Mouse (Mus musculus): ENCODE measurements around the gene Cyyr1. TPM values are rescaled to one million over a fixed set of nuclear protein-coding genes. Genes with fewer than 3 reads are reported as not detected.

The Cyyr1 gene
- polyA plus RNA-seq, 1 experiment from 2014 or later: 0.53 TPM

GRCm38 (mm10) chr16:85536075-85536474 lies 17.1 kb downstream of the Cyyr1 start:
- Histone ChIP-seq H3K4me2 (no peak overlapping the region), H3K36me3 (no peaks in the 10 kb centered on the region), H3K4me3 (replicated peaks) (no peak overlapping the region), H3K9me3 (replicated peaks) (no peaks in the 10 kb centered on the region), H3K9ac (no peak overlapping the region), H3K27ac (no peak overlapping the region), H3K4me1 (replicated peaks) (no peaks in the 10 kb centered on the region), H3K27me3 (no peaks in the 10 kb centered on the region)
- DNase-seq: no peak
- WGBS (ENCODE audit: insufficient replicate concordance): 79% methylated on average over 8 of the region's 8 CpGs
- ATAC-seq (ENCODE audit: low read depth): no peak

- Histone ChIP-seq H3K4me3 (replicated peaks) (no peak overlapping the region), H3K4me1 (replicated peaks) (no peaks in the 10 kb centered on the region), H3K4me2 (no peak overlapping the region), H3K9me3 (replicated peaks) (no peaks in the 10 kb centered on the region), H3K27me3 (no peaks in the 10 kb centered on the region), H3K27ac (no peak overlapping the region), H3K36me3 (no peaks in the 10 kb centered on the region), H3K9ac (no peak overlapping the region)
- 65% methylated on average over 12 of the region's 12 CpGs for WGBS (ENCODE audit: insufficient replicate concordance)
- DNase-seq (no peak), ATAC-seq (ENCODE audit: low read depth) (no peak)
These were observed 25.2 kb downstream of the Cyyr1 start for GRCm38 (mm10) chr16:85527743-85528620.

- DNase-seq (no peak), ATAC-seq (ENCODE audit: low read depth) (no peak)
- no peaks in the 10 kb centered on the region for H3K4me1 ChIP-seq (replicated peaks)
- no peak overlapping the region for H3K4me2 ChIP-seq
- no peaks in the 10 kb centered on the region for H3K36me3 ChIP-seq
- 67% methylated on average over 8 of the region's 8 CpGs for WGBS (ENCODE audit: insufficient replicate concordance)
- H3K27ac ChIP-seq: no peak overlapping the region
- no peaks in the 10 kb centered on the region for H3K9me3 ChIP-seq (replicated peaks)
- no peaks in the 10 kb centered on the region for H3K27me3 ChIP-seq
- H3K9ac ChIP-seq: no peak overlapping the region
- no peak overlapping the region for H3K4me3 ChIP-seq (replicated peaks)
These were observed 28.6 kb downstream of the Cyyr1 start for GRCm38 (mm10) chr16:85524589-85524988.

- DNase-seq: no peak
- H3K9ac ChIP-seq: no peak overlapping the region
- no peaks in the 10 kb centered on the region for H3K27me3 ChIP-seq
- no peaks in the 10 kb centered on the region for H3K36me3 ChIP-seq
- no peak overlapping the region for H3K4me2 ChIP-seq
- no peaks in the 10 kb centered on the region for H3K4me1 ChIP-seq (replicated peaks)
- WGBS (ENCODE audit: insufficient replicate concordance): 65% methylated on average over 6 of the region's 6 CpGs
- H3K9me3 ChIP-seq (replicated peaks): no peaks in the 10 kb centered on the region
- no peak overlapping the region for H3K4me3 ChIP-seq (replicated peaks)
- ATAC-seq (ENCODE audit: low read depth): no peak
- no peak overlapping the region for H3K27ac ChIP-seq
These were observed 45.9 kb downstream of the Cyyr1 start for GRCm38 (mm10) chr16:85507264-85507663.

GRCm38 (mm10) chr16:85505108-85505507 lies 48.1 kb downstream of the Cyyr1 start:
- no peaks in the 10 kb centered on the region for H3K36me3 ChIP-seq
- no peak overlapping the region for H3K9ac ChIP-seq
- ATAC-seq (ENCODE audit: low read depth): no peak
- H3K9me3 ChIP-seq (replicated peaks): no peaks in the 10 kb centered on the region
- 48% methylated on average over 3 of the region's 3 CpGs for WGBS (ENCODE audit: insufficient replicate concordance)
- DNase-seq: no peak
- H3K27me3 ChIP-seq: no peaks in the 10 kb centered on the region
- H3K4me3 ChIP-seq (replicated peaks): no peak overlapping the region
- no peak overlapping the region for H3K27ac ChIP-seq
- no peaks in the 10 kb centered on the region for H3K4me1 ChIP-seq (replicated peaks)
- H3K4me2 ChIP-seq: no peak overlapping the region

- Histone ChIP-seq H3K9ac (no peak overlapping the region), H3K9me3 (replicated peaks) (no peaks in the 10 kb centered on the region), H3K4me3 (replicated peaks) (no peak overlapping the region), H3K4me2 (no peak overlapping the region), H3K27me3 (no peaks in the 10 kb centered on the region), H3K36me3 (no peaks in the 10 kb centered on the region), H3K27ac (no peak overlapping the region), H3K4me1 (replicated peaks) (no peaks in the 10 kb centered on the region)
- DNase-seq (no peak), ATAC-seq (ENCODE audit: low read depth) (no peak)
- 61% methylated on average over 5 of the region's 5 CpGs for WGBS (ENCODE audit: insufficient replicate concordance)
These were observed 49.8 kb downstream of the Cyyr1 start for GRCm38 (mm10) chr16:85503416-85503815.

- no peak for ATAC-seq (ENCODE audit: low read depth)
- Histone ChIP-seq H3K4me2 (no peak overlapping the region), H3K4me3 (replicated peaks) (no peak overlapping the region), H3K27ac (no peak overlapping the region), H3K36me3 (no peaks in the 10 kb centered on the region), H3K4me1 (replicated peaks) (no peaks in the 10 kb centered on the region), H3K9ac (no peak overlapping the region), H3K27me3 (no peaks in the 10 kb centered on the region), H3K9me3 (replicated peaks) (no peaks in the 10 kb centered on the region)
- 69% methylated on average over 2 of the region's 2 CpGs for WGBS (ENCODE audit: insufficient replicate concordance)
- no peak for DNase-seq
These were observed 57.4 kb downstream of the Cyyr1 start for GRCm38 (mm10) chr16:85495837-85496236.

- WGBS (ENCODE audit: insufficient replicate concordance): 55% methylated on average over 5 of the region's 5 CpGs
- no peaks in the 10 kb centered on the region for H3K9me3 ChIP-seq (replicated peaks)
- no peak overlapping the region for H3K4me2 ChIP-seq
- DNase-seq: no peak
- H3K36me3 ChIP-seq: no peaks in the 10 kb centered on the region
- H3K27me3 ChIP-seq: no peaks in the 10 kb centered on the region
- H3K9ac ChIP-seq: no peak overlapping the region
- H3K4me1 ChIP-seq (replicated peaks): no peaks in the 10 kb centered on the region
- no peak for ATAC-seq (ENCODE audit: low read depth)
- no peak overlapping the region for H3K27ac ChIP-seq
- H3K4me3 ChIP-seq (replicated peaks): no peak overlapping the region
These were observed 65.0 kb downstream of the Cyyr1 start for GRCm38 (mm10) chr16:85488105-85488607.

GRCm38 (mm10) chr16:85487266-85487665 lies 65.9 kb downstream of the Cyyr1 start:
- 74% methylated on average over 7 of the region's 7 CpGs for WGBS (ENCODE audit: insufficient replicate concordance)
- H3K36me3 ChIP-seq: no peaks in the 10 kb centered on the region

GRCm38 (mm10) chr16:85484557-85484956 lies 68.6 kb downstream of the Cyyr1 start:
- no peak overlapping the region for H3K4me2 ChIP-seq
- H3K9me3 ChIP-seq (replicated peaks): no peaks in the 10 kb centered on the region
- H3K27me3 ChIP-seq: no peaks in the 10 kb centered on the region
- no peak overlapping the region for H3K4me3 ChIP-seq (replicated peaks)
- H3K4me1 ChIP-seq (replicated peaks): no peaks in the 10 kb centered on the region
- DNase-seq: no peak
- no peaks in the 10 kb centered on the region for H3K36me3 ChIP-seq
- WGBS (ENCODE audit: insufficient replicate concordance): 71% methylated on average over 4 of the region's 4 CpGs
- H3K9ac ChIP-seq: no peak overlapping the region
- no peak for ATAC-seq (ENCODE audit: low read depth)
- no peak overlapping the region for H3K27ac ChIP-seq

More at GRCm38 (mm10) chr16:85487266-85487665, 65.9 kb downstream of the Cyyr1 start:
- no peak overlapping the region for H3K27ac ChIP-seq
- no peaks in the 10 kb centered on the region for H3K9me3 ChIP-seq (replicated peaks)
- no peaks in the 10 kb centered on the region for H3K27me3 ChIP-seq
- ATAC-seq (ENCODE audit: low read depth): no peak
- H3K4me3 ChIP-seq (replicated peaks): no peak overlapping the region
- H3K4me1 ChIP-seq (replicated peaks): no peaks in the 10 kb centered on the region
- H3K4me2 ChIP-seq: no peak overlapping the region
- no peak for DNase-seq
- no peak overlapping the region for H3K9ac ChIP-seq

GRCm38 (mm10) chr16:85474552-85475071 lies 78.6 kb downstream of the Cyyr1 start:
- Histone ChIP-seq H3K9me3 (replicated peaks) (no peaks in the 10 kb centered on the region), H3K27ac (no peak overlapping the region), H3K36me3 (no peaks in the 10 kb centered on the region), H3K9ac (no peak overlapping the region), H3K4me2 (no peak overlapping the region), H3K27me3 (no peaks in the 10 kb centered on the region), H3K4me1 (replicated peaks) (no peaks in the 10 kb centered on the region), H3K4me3 (replicated peaks) (no peak overlapping the region)
- DNase-seq (no peak), ATAC-seq (ENCODE audit: low read depth) (no peak)
- WGBS (ENCODE audit: insufficient replicate concordance): 80% methylated on average over 5 of the region's 5 CpGs

- H3K36me3 ChIP-seq: no peaks in the 10 kb centered on the region
- DNase-seq (no peak), ATAC-seq (ENCODE audit: low read depth) (no peak)
- WGBS (ENCODE audit: insufficient replicate concordance): 66% methylated on average over 4 of the region's 4 CpGs
- no peaks in the 10 kb centered on the region for H3K4me1 ChIP-seq (replicated peaks)
- no peak overlapping the region for H3K4me2 ChIP-seq
- H3K27me3 ChIP-seq: no peaks in the 10 kb centered on the region
- H3K4me3 ChIP-seq (replicated peaks): no peak overlapping the region
- H3K9ac ChIP-seq: no peak overlapping the region
- no peaks in the 10 kb centered on the region for H3K9me3 ChIP-seq (replicated peaks)
- H3K27ac ChIP-seq: no peak overlapping the region
These were observed 83.1 kb downstream of the Cyyr1 start for GRCm38 (mm10) chr16:85470057-85470456.
